Comparison of ENCODE assay signal across 10 mouse cellular contexts in genomic region chr4:140944961-140945442, GRCm38 (mm10). TPM values are rescaled to one million over a fixed set of nuclear protein-coding genes. Genes with fewer than 3 reads are reported as not detected.
DNase-seq lines count a peak whose midpoint lies in the region; ATAC-seq lines count a peak whose summit lies in the region.
"Had no signal": no experiment of that assay in that cellular context is flagged by ENCODE, and none has a peak within 500 bp of the region (broad histone marks: within the 10 kb centered on the region; RNA-seq: fewer than 3 reads in every experiment).

No protein-coding gene starts in this region.

- peak; percentile 90 to 92 for ATAC-seq in hematopoietic stem cell, adult 5-6 weeks (replicated peaks in 1 of 2; ENCODE audit: insufficient read depth in 1 of 2, low FRiP score in 2 of 2, low TSS enrichment in 1 of 2, low read depth in 1 of 2, poor library complexity in 2 of 2, severe bottlenecking in 2 of 2)

- peak; percentile 24 for DNase-seq in adrenal gland, postnatal 14 days
- no peak for DNase-seq in adrenal gland, postnatal 4 days (ENCODE audit: low spot score in 2 of 2)
- peak; percentile 92 for DNase-seq in 416B (ENCODE audit: low read depth)
- peak; percentile 38 for DNase-seq in retina, postnatal 1 day
- DNase-seq in cerebellum, postnatal 36 days, result no peak
- DNase-seq in layer of hippocampus, adult 18-20 months (ENCODE audit: low spot score in 2 of 2), result no peak
- no peak for DNase-seq in gastrocnemius, adult 18-20 months (ENCODE audit: low spot score)
- DNase-seq: adrenal gland, adult 2 months; kidney, adult 18-20 months had no signal

RNA-seq across cellular contexts. Expression of gene Sdhb, which starts 16.0 kb away (rescaled TPM):
- 699 and 754 TPM in 2 replicates for total RNA-seq in adrenal gland, postnatal 14 days (2021)
- 100 to 1,000 TPM; 271 to 305 TPM for total RNA-seq in adrenal gland, postnatal 4 days (2021)
- total RNA-seq in hematopoietic stem cell, adult 5-6 weeks (2017), result 69.8 and 102 TPM in 2 replicates
- 100 to 1,000 TPM; 183 to 190 TPM for total RNA-seq in layer of hippocampus, adult 18-20 months (2021)
- total RNA-seq in gastrocnemius, adult 18-20 months (2021), result 100 to 1,000 TPM; 630 to 677 TPM

RNA-seq across cellular contexts. Expression of gene Padi2, which starts 38.9 kb away (rescaled TPM):
- total RNA-seq in adrenal gland, postnatal 14 days (2021), result 1.3 and 1.9 TPM in 2 replicates
- total RNA-seq in adrenal gland, postnatal 4 days (2021), result 1 to 10 TPM; 6.7 to 9.5 TPM
- total RNA-seq in hematopoietic stem cell, adult 5-6 weeks (2017), result 11.0 and 12.1 TPM in 2 replicates
- 10 to 100 TPM; 25.0 to 27.3 TPM for total RNA-seq in layer of hippocampus, adult 18-20 months (2021)
- 100 to 1,000 TPM; 129 to 189 TPM for total RNA-seq in gastrocnemius, adult 18-20 months (2021)

RNA-seq across cellular contexts. Expression of gene Atp13a2, which starts 41.7 kb away (rescaled TPM):
- 28.7 and 37.1 TPM in 2 replicates for total RNA-seq in adrenal gland, postnatal 14 days (2021)
- 10 to 100 TPM; 58.8 to 63.5 TPM for total RNA-seq in adrenal gland, postnatal 4 days (2021)
- 34.5 and 51.0 TPM in 2 replicates for total RNA-seq in hematopoietic stem cell, adult 5-6 weeks (2017)
- 100 to 1,000 TPM; 151 to 157 TPM for total RNA-seq in layer of hippocampus, adult 18-20 months (2021)
- total RNA-seq in gastrocnemius, adult 18-20 months (2021), result 10 to 100 TPM; 16.2 to 21.1 TPM

Comparison
In these comparisons a context has a peak if more than half of its experiments do, and no peak if none do; other contexts are left out.
1. DNase-seq: peak in adrenal gland, postnatal 14 days (single experiment), 416B (single experiment) and retina, postnatal 1 day (single experiment); none in adrenal gland, postnatal 4 days (0 of 2), cerebellum, postnatal 36 days (0 of 2), layer of hippocampus, adult 18-20 months (0 of 2) and gastrocnemius, adult 18-20 months (single experiment).